Mouse (Mus musculus): ENCODE results near the gene Gadd45b. TPM values are rescaled to one million over a fixed set of nuclear protein-coding genes. Genes with fewer than 3 reads are reported as not detected.

The Gadd45b gene
- polyA plus RNA-seq, 2 experiments: 1.9 to 2.7 TPM

DNA sequence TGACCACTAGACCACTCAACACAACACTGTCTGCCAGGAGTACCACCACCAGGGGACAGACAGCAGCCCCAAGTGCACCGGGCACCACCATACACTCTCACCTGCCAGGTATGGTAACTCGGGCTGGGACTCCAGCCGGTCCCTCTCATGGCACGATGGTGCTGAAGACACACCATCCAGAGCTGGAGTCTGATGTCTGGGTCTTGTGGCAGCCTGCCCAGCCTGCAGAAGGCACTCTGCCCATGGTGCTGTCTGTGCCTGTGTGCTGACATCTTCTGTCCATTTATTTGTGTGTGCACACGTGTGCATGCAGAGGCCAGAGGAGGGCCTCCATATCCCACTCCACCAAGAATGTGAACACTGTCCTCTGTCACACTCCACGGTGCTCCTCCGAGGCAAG is 34.8 kb upstream of the Gadd45b start:
- ATAC-seq (ENCODE audit: insufficient read depth) (no peak), DNase-seq (ENCODE audit: low read depth in 3 of 3, low spot score in 3 of 3) (no peak)
- TF ChIP-seq CTCF (IDR thresholded peaks at IDR 0.05; ENCODE audit: low read depth) (no peak), EP300 (IDR thresholded peaks at IDR 0.05; ENCODE audit: low read depth) (no peak)
- peaks cover 2 to 6% of the 10 kb centered on the region in 2 experiments; a peak in 2 of 4 replicates for H3K4me1 ChIP-seq (replicated peaks; ENCODE audit: control insufficient read depth in 2 of 2, insufficient read depth in 2 of 2, low read length in 1 of 2)
- H3K4me3 ChIP-seq (ENCODE audit: insufficient read depth in 1 of 2, low read depth in 2 of 2, low read length in 2 of 2): no peak overlapping the region
- H3K9me3 ChIP-seq (ENCODE audit: control insufficient read depth, low read length): no peaks in the 10 kb centered on the region
- H3K4me2 ChIP-seq (ENCODE audit: low read depth): no peak overlapping the region
- 70% methylated on average over 7 of the region's 7 CpGs for WGBS (ENCODE audit: insufficient replicate concordance)
- no peak overlapping the region for H3K9ac ChIP-seq (replicated peaks)
- peaks cover under 1% of the 10 kb centered on the region; the same call in 1 of the 2 replicates for H3K27me3 ChIP-seq (ENCODE audit: control insufficient read depth, insufficient read depth, low read length)
- H3K36me3 ChIP-seq (replicated peaks; ENCODE audit: control insufficient read depth, insufficient read depth, low read depth): peaks cover 4% of the 10 kb centered on the region
- no peak overlapping the region for H3K27ac ChIP-seq

DNA sequence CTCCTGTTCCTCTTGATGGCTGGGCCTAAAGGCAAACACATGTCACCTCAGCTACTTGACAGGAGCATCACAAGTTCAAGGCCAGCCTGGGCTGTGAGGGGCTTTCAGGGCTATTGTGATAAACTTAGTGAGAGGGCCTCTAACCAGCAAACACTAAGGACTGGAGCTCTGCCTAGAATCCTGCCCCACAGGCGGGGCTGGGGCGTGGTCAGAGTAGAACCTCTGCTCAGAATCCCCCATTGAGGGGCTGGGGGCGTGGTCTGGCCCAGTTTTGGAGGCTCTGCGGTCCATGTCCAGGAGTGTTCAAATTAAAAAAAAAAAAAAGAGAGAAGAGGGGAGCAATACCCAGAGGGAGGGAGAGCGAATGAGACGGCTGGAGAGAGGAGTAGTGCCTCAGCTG is 34.2 kb upstream of the Gadd45b start:
- 69% methylated on average over 6 of the region's 6 CpGs for WGBS (ENCODE audit: insufficient replicate concordance)

DNA sequence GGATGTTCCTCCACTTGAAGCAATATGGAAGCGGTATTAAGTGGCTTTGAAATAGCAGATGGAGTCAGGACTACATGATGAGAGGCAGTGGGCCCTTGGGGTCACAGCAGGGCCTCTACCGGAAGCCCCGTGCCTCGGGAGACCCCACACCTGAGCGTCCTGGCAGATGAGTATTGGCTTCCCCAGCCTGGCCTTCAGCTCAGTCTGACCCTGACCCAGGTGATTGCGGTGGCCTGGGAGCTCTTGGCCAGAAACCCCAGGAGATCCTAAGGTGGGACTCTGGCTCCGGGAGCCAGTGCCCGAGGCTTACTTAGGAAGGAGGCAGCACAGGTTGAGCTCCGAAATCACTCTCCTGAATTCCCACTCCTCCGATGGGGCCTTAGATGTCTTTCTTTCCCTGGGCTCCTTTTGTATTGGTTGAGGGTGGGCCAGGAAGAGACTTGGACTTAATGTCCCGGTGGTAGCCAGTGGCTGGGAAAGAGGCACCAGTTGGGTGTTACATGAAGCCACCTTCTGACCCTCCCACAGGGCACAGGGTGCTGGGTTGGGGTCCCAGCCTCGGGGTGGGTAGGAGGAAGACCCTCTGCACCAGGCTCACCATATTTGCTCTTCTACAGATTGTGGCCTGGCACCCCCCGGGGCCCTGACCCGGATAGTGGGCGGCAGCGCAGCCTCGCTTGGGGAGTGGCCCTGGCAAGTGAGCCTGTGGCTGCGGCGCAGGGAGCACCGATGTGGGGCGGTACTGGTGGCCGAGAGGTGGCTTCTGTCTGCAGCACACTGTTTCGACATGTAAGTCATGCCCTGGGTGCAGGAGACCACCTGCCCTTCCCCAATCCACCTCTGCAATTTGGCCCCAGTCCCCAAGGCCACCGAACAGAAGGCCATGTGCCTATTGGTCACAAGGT is 33.0 kb upstream of the Gadd45b start:
- Histone ChIP-seq H3K36me3 (replicated peaks; ENCODE audit: control insufficient read depth, insufficient read depth, low read depth) (peaks cover 4% of the 10 kb centered on the region), H3K27me3 (ENCODE audit: control insufficient read depth, insufficient read depth, low read length) (no peaks in the 10 kb centered on the region), H3K9me3 (ENCODE audit: control insufficient read depth, low read length) (no peaks in the 10 kb centered on the region), H3K9ac (replicated peaks) (no peak overlapping the region), H3K4me2 (ENCODE audit: low read depth) (no peak overlapping the region), H3K4me3 (ENCODE audit: insufficient read depth in 1 of 2, low read depth in 2 of 2, low read length in 2 of 2) (no peak overlapping the region), H3K27ac (no peak overlapping the region), H3K4me1 (replicated peaks; ENCODE audit: control insufficient read depth in 2 of 2, insufficient read depth in 2 of 2, low read length in 1 of 2) (peaks cover 6% of the 10 kb centered on the region in 2 experiments; a peak in 2 of 4 replicates)
- ATAC-seq (ENCODE audit: insufficient read depth) (no peak), DNase-seq (ENCODE audit: low read depth in 3 of 3, low spot score in 3 of 3) (no peak)
- WGBS (ENCODE audit: insufficient replicate concordance): 70% methylated on average over 24 of the region's 24 CpGs
- TF ChIP-seq CTCF (IDR thresholded peaks at IDR 0.05; ENCODE audit: low read depth) (no peak), EP300 (IDR thresholded peaks at IDR 0.05; ENCODE audit: low read depth) (no peak)

More for the DNA sequence above, 34.2 kb upstream of the Gadd45b start:
- DNase-seq (ENCODE audit: low read depth in 3 of 3, low spot score in 3 of 3): no peak
- Histone ChIP-seq H3K27me3 (ENCODE audit: control insufficient read depth, insufficient read depth, low read length) (no peaks in the 10 kb centered on the region), H3K4me3 (ENCODE audit: insufficient read depth in 1 of 2, low read depth in 2 of 2, low read length in 2 of 2) (no peak overlapping the region), H3K36me3 (replicated peaks; ENCODE audit: control insufficient read depth, insufficient read depth, low read depth) (peaks cover 4% of the 10 kb centered on the region), H3K4me1 (replicated peaks; ENCODE audit: control insufficient read depth in 2 of 2, insufficient read depth in 2 of 2, low read length in 1 of 2) (peaks cover 2 to 6% of the 10 kb centered on the region in 2 experiments; a peak in 2 of 4 replicates), H3K9ac (replicated peaks) (no peak overlapping the region), H3K4me2 (ENCODE audit: low read depth) (no peak overlapping the region), H3K27ac (no peak overlapping the region), H3K9me3 (ENCODE audit: control insufficient read depth, low read length) (no peaks in the 10 kb centered on the region)
- no peak for ATAC-seq (ENCODE audit: insufficient read depth)
- TF ChIP-seq EP300 (IDR thresholded peaks at IDR 0.05; ENCODE audit: low read depth): no peak
- TF ChIP-seq CTCF (IDR thresholded peaks at IDR 0.05; ENCODE audit: low read depth): no peak

DNA sequence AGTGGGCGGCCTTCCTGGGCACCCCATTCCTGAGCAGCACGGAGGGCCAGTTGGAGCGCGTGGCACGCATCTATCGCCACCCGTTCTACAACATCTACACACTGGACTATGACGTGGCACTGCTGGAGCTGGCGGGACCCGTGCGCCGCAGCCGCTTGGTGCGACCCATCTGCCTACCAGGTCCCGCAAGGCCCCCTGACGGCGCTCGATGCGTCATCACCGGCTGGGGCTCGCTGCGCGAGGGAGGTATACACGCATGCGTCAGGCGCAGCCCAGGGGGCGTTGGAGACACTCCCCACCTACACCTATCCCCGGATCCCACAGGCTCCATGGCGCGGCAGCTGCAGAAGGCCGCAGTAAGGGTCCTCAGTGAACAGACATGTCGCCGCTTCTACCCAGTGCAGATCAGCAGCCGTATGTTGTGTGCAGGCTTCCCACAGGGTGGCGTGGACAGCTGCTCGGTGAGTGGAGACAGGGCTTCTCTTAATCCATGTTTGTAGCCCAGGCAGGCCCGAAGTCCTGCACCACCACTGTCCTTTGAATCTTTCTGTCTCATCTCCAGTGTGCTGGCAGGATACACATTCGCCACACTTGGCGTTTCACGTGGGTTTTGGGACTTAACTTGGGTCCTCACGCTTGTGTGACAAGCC is 31.9 kb upstream of the Gadd45b start:
- WGBS (ENCODE audit: insufficient replicate concordance): 51% methylated on average over 41 of the region's 41 CpGs
- ATAC-seq (ENCODE audit: insufficient read depth) (no peak), DNase-seq (ENCODE audit: low read depth in 3 of 3, low spot score in 3 of 3) (no peak)
- Histone ChIP-seq H3K4me3 (ENCODE audit: insufficient read depth in 1 of 2, low read depth in 2 of 2, low read length in 2 of 2) (no peak overlapping the region), H3K4me2 (ENCODE audit: low read depth) (no peak overlapping the region), H3K9ac (replicated peaks) (no peak overlapping the region), H3K27me3 (ENCODE audit: control insufficient read depth, insufficient read depth, low read length) (no peaks in the 10 kb centered on the region), H3K27ac (no peak overlapping the region), H3K36me3 (replicated peaks; ENCODE audit: control insufficient read depth, insufficient read depth, low read depth) (peaks cover 4% of the 10 kb centered on the region), H3K4me1 (replicated peaks; ENCODE audit: control insufficient read depth in 2 of 2, insufficient read depth in 2 of 2, low read length in 1 of 2) (peaks cover 6% of the 10 kb centered on the region in 2 experiments; a peak in 2 of 4 replicates), H3K9me3 (ENCODE audit: control insufficient read depth, low read length) (no peaks in the 10 kb centered on the region)
- TF ChIP-seq EP300 (IDR thresholded peaks at IDR 0.05; ENCODE audit: low read depth) (no peak), CTCF (IDR thresholded peaks at IDR 0.05; ENCODE audit: low read depth) (no peak)

DNA sequence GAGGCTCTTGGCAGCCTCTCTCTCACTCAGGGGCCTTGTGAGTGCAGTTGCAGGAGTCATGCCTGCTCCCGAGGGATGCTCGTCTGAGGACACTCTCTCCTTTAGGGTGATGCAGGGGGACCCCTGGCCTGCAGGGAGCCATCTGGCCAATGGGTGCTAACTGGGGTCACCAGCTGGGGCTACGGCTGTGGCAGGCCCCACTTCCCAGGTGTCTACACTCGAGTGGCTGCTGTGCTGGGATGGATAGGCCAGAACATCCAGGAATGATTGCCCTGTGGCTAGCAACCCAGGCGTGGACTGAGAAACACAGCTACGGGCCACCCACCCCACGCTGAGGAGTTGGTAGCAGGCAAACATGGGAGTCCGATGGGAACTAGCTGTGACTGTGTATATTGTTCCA is 30.8 kb upstream of the Gadd45b start:
- Histone ChIP-seq H3K36me3 (replicated peaks; ENCODE audit: control insufficient read depth, insufficient read depth, low read depth) (peaks cover 4% of the 10 kb centered on the region), H3K4me2 (ENCODE audit: low read depth) (peak overlapping the region; percentile 99), H3K9ac (replicated peaks) (no peak overlapping the region), H3K9me3 (ENCODE audit: control insufficient read depth, low read length) (no peaks in the 10 kb centered on the region), H3K4me3 (ENCODE audit: insufficient read depth in 1 of 2, low read depth in 2 of 2, low read length in 2 of 2) (peak overlapping the region in 1 of 2 experiments; percentile 78; a peak in 2 of 4 replicates), H3K27me3 (ENCODE audit: control insufficient read depth, insufficient read depth, low read length) (no peaks in the 10 kb centered on the region), H3K27ac (no peak overlapping the region), H3K4me1 (replicated peaks; ENCODE audit: control insufficient read depth in 2 of 2, insufficient read depth in 2 of 2, low read length in 1 of 2) (peaks cover 6% of the 10 kb centered on the region in 2 experiments; a peak in 2 of 4 replicates)
- no peak for ATAC-seq (ENCODE audit: insufficient read depth)
- 80% methylated on average over 8 of the region's 8 CpGs for WGBS (ENCODE audit: insufficient replicate concordance)
- TF ChIP-seq CTCF (IDR thresholded peaks at IDR 0.05; ENCODE audit: low read depth): no peak
- no peak for TF ChIP-seq EP300 (IDR thresholded peaks at IDR 0.05; ENCODE audit: low read depth)
- DNase-seq (ENCODE audit: low read depth in 3 of 3, low spot score in 3 of 3): no peak
